Mouse (Mus musculus): Measurements from ENCODE around the gene Bdnf.

DNA sequence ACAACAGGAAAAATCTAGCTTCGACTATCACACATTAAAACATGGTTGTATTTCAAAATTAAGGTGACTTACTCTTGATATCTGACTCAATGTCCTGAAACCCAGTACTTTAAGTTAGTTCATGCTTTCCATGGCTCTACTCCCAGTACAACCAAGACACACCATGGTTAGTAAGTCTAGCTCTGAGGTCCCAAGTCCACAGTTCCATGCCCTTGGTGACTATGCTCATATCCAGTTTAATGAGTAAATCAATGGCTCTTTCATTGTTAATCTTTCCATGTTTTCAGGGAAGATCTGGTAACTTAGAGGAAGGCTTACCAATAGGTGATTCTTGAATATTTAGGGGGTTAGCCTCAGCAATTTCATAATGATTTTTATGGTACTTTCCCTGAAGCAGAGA, 14.2 kb downstream of the Bdnf start:
- TF ChIP-seq USF1 (IDR thresholded peaks at IDR 0.05; ENCODE audit: low read depth) (no peak), MYOG (IDR thresholded peaks at IDR 0.05; ENCODE audit: control insufficient read depth in 1 of 3, insufficient read depth in 1 of 3, insufficient read length in 2 of 3, low read depth in 2 of 3) (no peak), POLR2A (IDR thresholded peaks at IDR 0.05; ENCODE audit: insufficient read length, low read depth) (no peak), MAX (IDR thresholded peaks at IDR 0.05; ENCODE audit: low read depth) (no peak), MYOD1 (IDR thresholded peaks at IDR 0.05; ENCODE audit: control insufficient read depth in 1 of 3, insufficient read length in 2 of 3, low read depth in 2 of 3) (no peak), POLR2AphosphoS2 (IDR thresholded peaks at IDR 0.05; ENCODE audit: insufficient read length, low read depth) (no peak), E2F4 (IDR thresholded peaks at IDR 0.05; ENCODE audit: insufficient read depth) (no peak)

Measured in myocyte (in vitro differentiated cells).